16 mouse cellular contexts compared by ENCODE assay signal in genomic region chr14:25113326-25113725, GRCm38 (mm10).
DNase-seq lines count a peak whose midpoint lies in the region; ATAC-seq and TF ChIP-seq lines count a peak whose summit lies in the region.
"Had no signal": no experiment of that assay in that cellular context is flagged by ENCODE, and none has a peak within 500 bp of the region (broad histone marks: within the 10 kb centered on the region; RNA-seq: fewer than 3 reads in every experiment).

No protein-coding gene starts in this region.

- H3K27me3 ChIP-seq in heart, postnatal 0 days (ENCODE audit: control insufficient read depth, insufficient read depth, low read length), result no peaks in the 10 kb centered on the region
- no peaks in the 10 kb centered on the region for H3K27me3 ChIP-seq in heart, embryonic 11.5 days (ENCODE audit: control insufficient read depth, insufficient read depth, low read length)
- H3K27me3 ChIP-seq in liver, adult 2 months (ENCODE audit: control insufficient read depth, insufficient read depth, low read length), result no peaks in the 10 kb centered on the region
- H3K27me3 ChIP-seq in liver, embryonic 12.5 days (replicated peaks), result no peaks in the 10 kb centered on the region
- no peaks in the 10 kb centered on the region for H3K27me3 ChIP-seq in embryonic facial prominence, embryonic 10.5 days (replicated peaks; ENCODE audit: low read depth, poor library complexity, severe bottlenecking)
- H3K27me3 ChIP-seq: midbrain, embryonic 13.5 days had no signal

- H3K4me1 ChIP-seq in heart, postnatal 0 days (ENCODE audit: control insufficient read depth, insufficient read depth), result peaks cover 6% of the 10 kb centered on the region
- peaks cover 17% of the 10 kb centered on the region for H3K4me1 ChIP-seq in heart, embryonic 11.5 days (ENCODE audit: control insufficient read depth, insufficient read depth, low read length)
- peaks cover 3% of the 10 kb centered on the region; the same call in 1 of the 2 replicates for H3K4me1 ChIP-seq in liver, adult 2 months (ENCODE audit: control insufficient read depth, insufficient read depth, low read length)
- H3K4me1 ChIP-seq in liver, embryonic 12.5 days, result peaks cover 16% of the 10 kb centered on the region
- H3K4me1 ChIP-seq in embryonic facial prominence, embryonic 10.5 days, result peaks cover 44% of the 10 kb centered on the region

- H3K4me3 ChIP-seq in heart, postnatal 0 days (ENCODE audit: low read depth, low read length), result no peak overlapping the region
- H3K4me3 ChIP-seq in heart, embryonic 11.5 days (ENCODE audit: low read depth, low read length), result no peak overlapping the region
- no peak overlapping the region for H3K4me3 ChIP-seq in liver, adult 2 months (ENCODE audit: insufficient read depth, low read depth, low read length)
- no peak overlapping the region for H3K4me3 ChIP-seq in liver, embryonic 12.5 days
- no peak overlapping the region for H3K4me3 ChIP-seq in embryonic facial prominence, embryonic 10.5 days
- H3K4me3 ChIP-seq: midbrain, embryonic 13.5 days had no signal

- H3K27ac ChIP-seq in heart, postnatal 0 days (ENCODE audit: low read depth), result no peak overlapping the region
- no peak overlapping the region for H3K27ac ChIP-seq in heart, embryonic 11.5 days (ENCODE audit: low read depth, low read length)
- no peak overlapping the region for H3K27ac ChIP-seq in liver, adult 2 months (replicated peaks; ENCODE audit: insufficient read depth, low read depth, low read length)
- no peak overlapping the region for H3K27ac ChIP-seq in liver, embryonic 12.5 days
- 0 out of 2 replicates have a peak overlapping the region, but pooled peaks have one; percentile 51 for H3K27ac ChIP-seq in embryonic facial prominence, embryonic 10.5 days (replicated peaks)
- H3K27ac ChIP-seq: hindbrain, embryonic 14.5 days; midbrain, embryonic 13.5 days had no signal

- H3K79me2 ChIP-seq in liver, adult 2 months (ENCODE audit: control insufficient read depth, insufficient read depth, low read length), result no peaks in the 10 kb centered on the region

- DNase-seq in heart, postnatal 0 days (ENCODE audit: low spot score), result peak; percentile 50
- peak; percentile 14 for DNase-seq in liver, adult 2 months (ENCODE audit: extremely low read depth, low read depth, low spot score)
- peak; percentile 20 for DNase-seq in adrenal gland, adult 8-10 months
- no peak for DNase-seq in embryonic facial prominence, embryonic 10.5 days (ENCODE audit: low spot score)
- DNase-seq in cerebellum, adult 11 months, result no peak
- DNase-seq in ovary, postnatal 10 days (ENCODE audit: low spot score), result no peak
- DNase-seq: cerebellum, adult 8-10 months; kidney, adult 11 months; right cerebral cortex, postnatal 14 days; thymus, postnatal 4 days had no signal

- TF ChIP-seq POLR2A in liver, adult 2 months (IDR thresholded peaks at IDR 0.05; ENCODE audit: extremely low read depth, insufficient read depth, low read length), result no peak

- TF ChIP-seq EP300 in heart, postnatal 0 days (IDR thresholded peaks at IDR 0.05; ENCODE audit: low read depth), result no peak

- no peak overlapping the region for H3K9ac ChIP-seq in heart, postnatal 0 days (replicated peaks; ENCODE audit: low read depth, low read length)
- no peak overlapping the region for H3K9ac ChIP-seq in heart, embryonic 11.5 days (ENCODE audit: low read depth, low read length)
- H3K9ac ChIP-seq in liver, adult 2 months (ENCODE audit: low read depth, low read length), result no peak overlapping the region
- H3K9ac ChIP-seq in liver, embryonic 12.5 days, result no peak overlapping the region
- H3K9ac ChIP-seq: hindbrain, embryonic 14.5 days; midbrain, embryonic 13.5 days had no signal

- H3K9me3 ChIP-seq in heart, postnatal 0 days (replicated peaks; ENCODE audit: control insufficient read depth, low read length), result no peaks in the 10 kb centered on the region
- no peaks in the 10 kb centered on the region for H3K9me3 ChIP-seq in heart, embryonic 11.5 days (replicated peaks; ENCODE audit: control insufficient read depth, low read length)
- H3K9me3 ChIP-seq in liver, embryonic 12.5 days (replicated peaks), result no peaks in the 10 kb centered on the region
- H3K9me3 ChIP-seq in embryonic facial prominence, embryonic 10.5 days, result no peaks in the 10 kb centered on the region

- H3K36me3 ChIP-seq in heart, postnatal 0 days (replicated peaks; ENCODE audit: control insufficient read depth, insufficient read depth, low read length), result no peaks in the 10 kb centered on the region
- H3K36me3 ChIP-seq in heart, embryonic 11.5 days (ENCODE audit: control insufficient read depth, insufficient read depth, low read length), result no peaks in the 10 kb centered on the region
- H3K36me3 ChIP-seq in liver, adult 2 months (ENCODE audit: control insufficient read depth, insufficient read depth, low read length), result no peaks in the 10 kb centered on the region
- H3K36me3 ChIP-seq in liver, embryonic 12.5 days, result no peaks in the 10 kb centered on the region
- H3K36me3 ChIP-seq in embryonic facial prominence, embryonic 10.5 days (replicated peaks), result no peaks in the 10 kb centered on the region
- H3K36me3 ChIP-seq: midbrain, embryonic 13.5 days had no signal

- WGBS in heart, postnatal 0 days, result 53% methylated on average over 2 of the region's 2 CpGs
- 46% methylated on average over 2 of the region's 2 CpGs for WGBS in heart, embryonic 11.5 days (ENCODE audit: insufficient replicate concordance)
- 59% methylated on average over 2 of the region's 2 CpGs for WGBS in liver, adult 2 months
- WGBS in liver, embryonic 12.5 days (ENCODE audit: insufficient replicate concordance), result 40% methylated on average over 2 of the region's 2 CpGs
- WGBS in embryonic facial prominence, embryonic 10.5 days, result 80% methylated on average over 2 of the region's 2 CpGs

- no peak for ATAC-seq in heart, postnatal 0 days (ENCODE audit: insufficient read depth, low read depth)
- ATAC-seq in heart, embryonic 11.5 days (replicated peaks; ENCODE audit: insufficient number of reproducible peaks, low FRiP score, low TSS enrichment), result no peak
- no peak for ATAC-seq in liver, embryonic 12.5 days
- ATAC-seq: forebrain, embryonic 16.5 days; midbrain, embryonic 13.5 days had no signal

- TF ChIP-seq CTCF in heart, postnatal 0 days (IDR thresholded peaks at IDR 0.05; ENCODE audit: low read depth), result no peak
- TF ChIP-seq CTCF in liver, adult 2 months (IDR thresholded peaks at IDR 0.05; ENCODE audit: low read depth, low read length), result no peak

- H3K4me2 ChIP-seq in heart, postnatal 0 days (ENCODE audit: low read depth, low read length), result no peak overlapping the region
- H3K4me2 ChIP-seq in heart, embryonic 11.5 days, result no peak overlapping the region
- H3K4me2 ChIP-seq in liver, embryonic 12.5 days, result no peak overlapping the region
- H3K4me2 ChIP-seq: hindbrain, embryonic 14.5 days; liver, embryonic 11.5 days; midbrain, embryonic 13.5 days had no signal

Comparison
In these comparisons a context has a peak if more than half of its experiments do, and no peak if none do; other contexts are left out.
1. DNase-seq: peak in heart, postnatal 0 days (single experiment), liver, adult 2 months (single experiment) and adrenal gland, adult 8-10 months (single experiment); none in embryonic facial prominence, embryonic 10.5 days (single experiment), cerebellum, adult 11 months (single experiment) and ovary, postnatal 10 days (single experiment).